Mouse (Mus musculus) adrenal gland, adult 18-20 months (tissue): ENCODE measurements around the gene Pnpla5. TPM values are rescaled to one million over a fixed set of nuclear protein-coding genes. Genes with fewer than 3 reads are reported as not detected.

Source experiments
- DNase-seq, 2 experiments: peaks; one replicate each; pipeline ENCODE4 v3.0.0; 2021 to 2022; ENCODE audit warnings: low spot score in 2 of 2
- microRNA-seq, 2 experiments: library from miRNA; unstranded; fragments of <30 nt; microRNA quantifications; one replicate each; pipeline ENCODE4 v1.2.0; 2021; ENCODE audit warnings: borderline number of aligned reads in 2 of 2
- total RNA-seq, 2 experiments: library from RNA; stranded (reverse); gene quantifications; 1 replicate in 1 of 2; 2 replicates in 1 of 2; pipeline ENCODE4 v1.2.3; 2021

Pnpla5 gene
- total RNA-seq, 2 experiments from 2014 or later = 0.17 to 0.48 TPM

GRCm38 (mm10) chr15:84070116-84070676 is 52.8 kb downstream of the Pnpla5 start:
- DNase-seq = no peak

GRCm38 (mm10) chr15:84069455-84070050 is 53.4 kb downstream of the Pnpla5 start:
- no peak for DNase-seq

- no peak for DNase-seq
Observed at GRCm38 (mm10) chr15:84065701-84066100, 57.3 kb downstream of the Pnpla5 start.

- DNase-seq = no peak
Observed at GRCm38 (mm10) chr15:84065140-84065539, 57.8 kb downstream of the Pnpla5 start, which contains the start of gene Efcab6. Efcab6 (minus strand) TSS chr15:84065379.

Small RNAs within 50 kb of the gene (microRNA-seq; reads per million reads assigned to microRNA genes)
- 0.95 to 4.9 reads per million in 2 experiments for gene Mir6392

Other genes starting within 250 kb of the Pnpla5 start
- not detected for gene Efcab6, start 57.8 kb downstream of the Pnpla5 start, total RNA-seq
- 1 to 10 TPM; 4.4 to 4.9 TPM for gene Sult4a1, start 17.4 kb downstream of the Pnpla5 start, total RNA-seq
- 100 to 1,000 TPM in 1 of 2 experiments, 10 to 100 TPM in 1; 55.8 to 288 TPM for gene Pnpla3, start 44.7 kb upstream of the Pnpla5 start, total RNA-seq
- 100 to 1,000 TPM; 148 to 189 TPM for gene Samm50, start 69.1 kb upstream of the Pnpla5 start, total RNA-seq
- gene Parvb, start 108.9 kb upstream of the Pnpla5 start, total RNA-seq = 10 to 100 TPM; 15.6 to 24.9 TPM
- 1 to 10 TPM; 3.4 to 3.8 TPM for gene Parvg, start 200.9 kb upstream of the Pnpla5 start, total RNA-seq